Mouse (Mus musculus) liver, embryonic 11.5 days (tissue): ENCODE measurements around the gene Gm11639. TPM values are rescaled to one million over a fixed set of nuclear protein-coding genes. Genes with fewer than 3 reads are reported as not detected.
"Not testable (repeated sequence)": the region's sequence is repeated elsewhere in the genome, so short reads cannot be mapped to it uniquely, and the experiment has no call there.

ENCODE experiments used
- ATAC-seq: fragments of 200-750 bp; cut with Nextera tagmentation; replicated peaks from 2 replicates; pipeline ENCODE4 v1.8.0; 2017; ENCODE audit warnings: moderate number of reproducible peaks, mild to moderate bottlenecking, moderate TSS enrichment, moderate library complexity; ENCODE audit not compliant: low FRiP score
- DNase-seq: peaks from one replicate; pipeline ENCODE4 v3.0.0-alpha.2; 2017; ENCODE audit warnings: low spot score
- H3K27ac ChIP-seq: fragments of 300-500 bp; sonication (generic); 2 replicates; pipeline ENCODE4 v1.5.1; 2014; ENCODE audit warnings: mild to moderate bottlenecking, low read depth, low read length, control low read depth
- H3K27me3 ChIP-seq: fragments of 300-500 bp; sonication (generic); replicated peaks from 2 replicates; pipeline ENCODE4 v1.6.1; 2014; ENCODE audit warnings: low read length, mixed read lengths; ENCODE audit not compliant: control insufficient read depth, insufficient read depth
- H3K36me3 ChIP-seq: fragments of 300-500 bp; sonication (generic); 2 replicates; pipeline ENCODE4 v1.6.1; 2014; ENCODE audit warnings: mild to moderate bottlenecking, low read length, moderate library complexity, mixed read lengths; ENCODE audit not compliant: control insufficient read depth, insufficient read depth
- H3K4me1 ChIP-seq: fragments of 300-500 bp; sonication (generic); replicated peaks from 2 replicates; pipeline ENCODE4 v1.6.1; 2014; ENCODE audit warnings: low read length, mixed read lengths; ENCODE audit not compliant: control insufficient read depth, insufficient read depth
- H3K4me2 ChIP-seq: fragments of 300-500 bp; sonication (generic); 2 replicates; pipeline ENCODE4 v1.6.1; 2014; ENCODE audit warnings: mild to moderate bottlenecking, control low read depth, moderate library complexity
- H3K4me3 ChIP-seq: fragments of 300-500 bp; sonication (generic); 2 replicates; pipeline ENCODE4 v1.5.1; 2014; ENCODE audit warnings: low read depth, low read length, control low read depth
- H3K9ac ChIP-seq: fragments of 300-500 bp; sonication (generic); 2 replicates; pipeline ENCODE4 v1.6.1; 2014; ENCODE audit warnings: low read depth, low read length, control low read depth
- H3K9me3 ChIP-seq: fragments of 300-500 bp; sonication (generic); 2 replicates; pipeline ENCODE4 v1.6.1; 2016; ENCODE audit warnings: low read length, inconsistent platforms, mixed read lengths; ENCODE audit not compliant: control insufficient read depth
- WGBS: fragments of 180-500 bp; shearing (Covaris S2); extraction: QIAGEN DNeasy Blood & Tissue Kit; methylation state at CpG from one replicate; pipeline ENCODE4 v1.1.7; 2014; 5-methylcytosine and 5-hydroxymethylcytosine counted together
- polyA plus RNA-seq: library from polyadenylated mRNA; unstranded; fragments of >200 nt; fragmentation: Nextera tagmentation; extraction: Ambion mirVana; gene quantifications from 2 replicates; pipeline ENCODE4 v1.2.1, GENCODE M21; 2014

The Gm11639 gene
- polyA plus RNA-seq, 1 experiment from 2014 or later: 0.05 TPM

DNA sequence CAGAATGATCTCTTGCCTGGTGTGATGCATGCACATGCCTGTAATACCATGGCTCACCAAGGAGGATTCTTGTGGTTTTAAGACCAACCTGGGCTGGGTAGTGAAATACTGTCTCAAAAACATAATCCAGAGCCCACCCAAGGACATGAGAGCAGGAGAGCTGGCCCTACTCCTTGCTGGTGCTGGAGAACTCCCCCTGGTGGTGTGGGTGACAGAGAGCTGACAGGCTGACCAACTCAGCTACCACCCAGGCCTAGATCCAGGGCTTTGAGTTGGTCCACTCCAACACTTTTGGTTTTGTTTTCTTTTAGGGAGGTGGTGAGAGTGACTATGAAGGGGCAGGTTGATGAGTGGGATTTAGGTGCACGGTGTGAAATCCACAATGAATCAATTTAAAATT, 349.6 kb downstream of the Gm11639 start:
- no peaks in the 10 kb centered on the region for H3K27me3 ChIP-seq
- no peak overlapping the region for H3K4me2 ChIP-seq
- H3K27ac ChIP-seq: no peak overlapping the region
- H3K36me3 ChIP-seq: no peaks in the 10 kb centered on the region
- no peak overlapping the region for H3K4me3 ChIP-seq
- 88% methylated on average over 1 of the region's 1 CpGs for WGBS
- H3K9ac ChIP-seq: no peak overlapping the region
- DNase-seq (no peak), ATAC-seq (no peak)
- H3K9me3 ChIP-seq: no peaks in the 10 kb centered on the region
- H3K4me1 ChIP-seq: peaks cover 6% of the 10 kb centered on the region

DNA sequence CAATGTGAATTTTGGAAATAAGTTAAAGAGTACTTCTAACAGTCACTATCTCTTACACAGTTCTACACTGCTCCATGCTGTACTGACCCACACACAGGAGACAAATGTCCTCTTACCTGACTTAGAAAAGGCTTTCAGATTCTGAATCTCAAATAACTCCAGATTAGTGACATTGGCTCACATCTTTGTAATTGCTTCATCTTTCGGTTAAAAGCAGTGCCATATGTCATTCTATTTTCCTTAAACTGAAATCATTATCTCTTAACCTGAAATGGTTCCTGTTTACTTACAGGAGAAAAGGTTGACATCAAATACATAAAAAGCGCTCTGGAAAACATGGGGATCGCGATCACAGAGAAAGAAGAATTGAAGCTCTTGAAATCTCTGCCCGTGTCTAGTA, 377.8 kb downstream of the Gm11639 start, which contains the start of gene Efcab3:
Efcab3 (plus strand) TSS at position 301 of the 400 bp plus-strand sequence.
- Histone ChIP-seq H3K4me1 (no peaks in the 10 kb centered on the region), H3K9ac (no peak within 1 kb of the TSS)
- WGBS: 77% methylated on average over 5 of the region's 5 CpGs

DNA sequence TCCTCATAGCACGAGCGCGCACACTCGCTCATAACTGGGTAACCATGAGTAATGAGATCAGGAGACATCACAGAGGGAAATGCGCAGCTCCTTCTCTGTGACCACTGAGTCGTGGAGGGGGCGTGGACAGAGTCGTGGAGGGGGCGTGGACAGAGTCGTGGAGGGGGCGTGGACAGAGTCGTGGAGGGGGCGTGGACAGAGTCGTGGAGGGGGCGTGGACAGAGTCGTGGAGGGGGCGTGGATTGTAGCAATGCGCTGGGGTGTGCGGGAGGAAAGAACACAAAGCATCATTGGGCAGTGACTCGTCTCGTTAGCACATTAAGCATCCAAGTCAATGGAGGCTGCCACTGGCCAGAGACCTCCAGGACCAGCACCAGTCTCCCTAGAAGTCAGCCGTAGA, 426.9 kb downstream of the Gm11639 start:
- H3K36me3 ChIP-seq, H3K4me3 ChIP-seq, H3K9ac ChIP-seq, H3K27ac ChIP-seq, H3K4me2 ChIP-seq, DNase-seq, H3K4me1 ChIP-seq, H3K9me3 ChIP-seq, ATAC-seq, H3K27me3 ChIP-seq: not testable (repeated sequence)
- 71% methylated on average over 22 of the region's 22 CpGs for WGBS

More for the DNA sequence above, 377.8 kb downstream of the Gm11639 start, which contains the start of gene Efcab3:
- Histone ChIP-seq H3K9me3 (no peaks in the 10 kb centered on the region), H3K36me3 (no peaks in the 10 kb centered on the region), H3K27ac (no peak within 1 kb of the TSS), H3K4me2 (no peak within 1 kb of the TSS), H3K4me3 (no peak within 1 kb of the TSS), H3K27me3 (no peaks in the 10 kb centered on the region)
- ATAC-seq (no peak), DNase-seq (no peak)

- ATAC-seq: no peak
- no peaks in the 10 kb centered on the region for H3K36me3 ChIP-seq
- no peaks in the 10 kb centered on the region for H3K9me3 ChIP-seq
- H3K4me2 ChIP-seq: no peak overlapping the region
- H3K27ac ChIP-seq: no peak overlapping the region
- DNase-seq: no peak
- H3K27me3 ChIP-seq: no peaks in the 10 kb centered on the region
- H3K4me3 ChIP-seq: no peak overlapping the region
- 79% methylated on average over 7 of the region's 7 CpGs for WGBS
- no peak overlapping the region for H3K9ac ChIP-seq
- 0 out of 2 replicates have a peak, but pooled peaks cover 4% of the 10 kb centered on the region for H3K4me1 ChIP-seq
Measured at GRCm38 (mm10) chr11:105117814-105118213, 432.3 kb downstream of the Gm11639 start.

DNA sequence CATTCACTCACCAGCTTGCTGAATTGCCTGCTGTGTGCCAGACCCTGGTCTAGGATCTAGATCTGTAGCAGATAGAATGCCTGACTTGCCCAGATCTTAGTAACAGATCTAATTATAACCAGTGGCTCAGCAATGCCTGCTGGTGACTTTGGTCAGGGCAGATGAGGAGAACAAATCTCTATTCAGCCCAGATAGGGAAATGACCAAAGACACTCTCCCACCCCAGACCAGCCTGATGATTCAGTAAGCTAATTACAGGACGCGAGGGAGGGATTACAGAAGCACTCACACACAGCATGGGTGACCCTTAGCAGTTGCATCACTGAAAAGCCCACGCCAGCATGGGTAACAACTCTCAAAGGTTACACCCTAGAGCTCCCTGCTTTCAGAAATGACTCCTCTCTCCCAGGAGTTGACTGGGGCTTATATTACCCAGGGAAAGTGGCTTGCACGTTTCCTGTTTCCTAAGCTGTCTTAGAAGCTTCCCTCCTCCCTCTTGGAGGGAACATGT, 435.1 kb downstream of the Gm11639 start:
- Histone ChIP-seq H3K27ac (no peak overlapping the region), H3K27me3 (no peaks in the 10 kb centered on the region), H3K9ac (no peak overlapping the region), H3K4me2 (no peak overlapping the region), H3K4me3 (no peak overlapping the region), H3K36me3 (no peaks in the 10 kb centered on the region), H3K9me3 (no peaks in the 10 kb centered on the region), H3K4me1 (0 out of 2 replicates have a peak, but pooled peaks cover 4% of the 10 kb centered on the region)
- no peak for DNase-seq
- 28% methylated on average over 4 of the region's 4 CpGs for WGBS
- no peak for ATAC-seq

DNA sequence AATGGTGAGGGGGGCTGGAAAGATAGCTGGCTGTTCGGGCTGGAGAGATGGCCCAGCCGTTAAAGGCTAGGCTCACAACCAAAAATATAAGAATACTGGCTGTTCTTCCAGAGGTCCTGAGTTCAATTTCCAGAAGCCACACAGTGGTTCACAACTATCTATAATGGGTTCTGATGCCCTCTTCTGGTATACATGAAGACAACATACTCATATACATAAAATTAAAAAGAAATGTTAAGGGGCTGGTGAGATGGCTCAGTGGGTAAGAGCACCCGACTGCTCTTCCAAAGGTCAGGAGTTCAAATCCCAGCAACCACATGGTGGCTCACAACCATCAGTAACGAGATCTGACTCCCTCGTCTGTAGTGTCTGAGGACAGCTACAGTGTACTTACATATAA, 436.3 kb downstream of the Gm11639 start:
- H3K4me2 ChIP-seq, ATAC-seq, H3K9ac ChIP-seq, H3K4me1 ChIP-seq, H3K27ac ChIP-seq, H3K4me3 ChIP-seq, H3K9me3 ChIP-seq, H3K27me3 ChIP-seq, DNase-seq, H3K36me3 ChIP-seq: not testable (repeated sequence)
- 71% methylated on average over 5 of the region's 5 CpGs for WGBS

- H3K9me3 ChIP-seq: no peaks in the 10 kb centered on the region
- H3K9ac ChIP-seq: no peak overlapping the region
- no peak overlapping the region for H3K4me2 ChIP-seq
- 13% methylated on average over 9 of the region's 9 CpGs for WGBS
- H3K27ac ChIP-seq: no peak overlapping the region
- DNase-seq (no peak), ATAC-seq (peak; percentile 58)
- H3K36me3 ChIP-seq: peaks cover 1% of the 10 kb centered on the region; the same call in 1 of the 2 replicates
- H3K4me1 ChIP-seq: peaks cover 15% of the 10 kb centered on the region
- H3K4me3 ChIP-seq: no peak overlapping the region
- no peaks in the 10 kb centered on the region for H3K27me3 ChIP-seq
Measured at GRCm38 (mm10) chr11:105123986-105124385, 438.5 kb downstream of the Gm11639 start.

GRCm38 (mm10) chr11:105125735-105126519, 440.4 kb downstream of the Gm11639 start, which contains the start of gene Mettl2:
Mettl2 (plus strand) TSS chr11:105126425.
- H3K4me2 ChIP-seq: peak within 1 kb of the TSS; percentile 91
- H3K36me3 ChIP-seq: peaks cover 13% of the 10 kb centered on the region
- DNase-seq (peak; percentile 84), ATAC-seq (peak; percentile 82)
- H3K27ac ChIP-seq: peak within 1 kb of the TSS; percentile 71
- no peaks in the 10 kb centered on the region for H3K9me3 ChIP-seq
- peaks cover 15% of the 10 kb centered on the region for H3K4me1 ChIP-seq
- H3K27me3 ChIP-seq: no peaks in the 10 kb centered on the region
- peak within 1 kb of the TSS; percentile 82 for H3K9ac ChIP-seq
- H3K4me3 ChIP-seq: peak within 1 kb of the TSS; percentile 100
- WGBS: 1% methylated on average over 38 of the region's 38 CpGs
